Mouse (Mus musculus): ENCODE data around the gene Slc16a5. TPM values are rescaled to one million over a fixed set of nuclear protein-coding genes. Genes with fewer than 3 reads are reported as not detected.
"Not testable (repeated sequence)": the region's sequence is repeated elsewhere in the genome, so short reads cannot be mapped to it uniquely, and the experiment has no call there.

Slc16a5 gene
- polyA plus RNA-seq, 1 experiment: not detected

DNA sequence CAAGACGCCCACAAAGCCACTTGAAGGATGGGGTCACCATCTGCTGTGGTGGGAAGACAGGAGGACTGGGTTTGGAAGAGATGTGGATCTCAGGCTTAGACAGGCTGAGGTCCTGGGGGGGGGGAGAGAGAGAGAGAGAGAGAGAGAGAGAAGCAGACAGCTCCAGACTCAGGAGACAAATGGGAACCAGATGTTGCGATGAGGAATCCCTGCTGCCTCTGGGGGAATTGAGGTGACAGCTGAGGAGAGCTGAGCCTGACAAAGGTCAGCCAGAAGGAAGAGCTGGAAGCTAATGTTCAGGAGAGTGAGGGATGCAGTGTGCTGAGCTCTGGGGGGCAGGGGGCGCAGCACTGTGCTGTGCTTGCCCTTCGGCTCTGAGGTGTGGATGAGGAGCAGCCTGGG, 4.9 kb downstream of the Slc16a5 start:
- DNase-seq (ENCODE audit: low read depth): no peak
- no peak for TF ChIP-seq CTCF (IDR thresholded peaks at IDR 0.05; ENCODE audit: borderline replicate concordance, extremely low read depth, insufficient read depth, insufficient read length)
- TF ChIP-seq POLR2A (IDR thresholded peaks at IDR 0.05; ENCODE audit: borderline replicate concordance, extremely low read depth, insufficient read depth, insufficient read length, poor library complexity, severe bottlenecking): no peak

DNA sequence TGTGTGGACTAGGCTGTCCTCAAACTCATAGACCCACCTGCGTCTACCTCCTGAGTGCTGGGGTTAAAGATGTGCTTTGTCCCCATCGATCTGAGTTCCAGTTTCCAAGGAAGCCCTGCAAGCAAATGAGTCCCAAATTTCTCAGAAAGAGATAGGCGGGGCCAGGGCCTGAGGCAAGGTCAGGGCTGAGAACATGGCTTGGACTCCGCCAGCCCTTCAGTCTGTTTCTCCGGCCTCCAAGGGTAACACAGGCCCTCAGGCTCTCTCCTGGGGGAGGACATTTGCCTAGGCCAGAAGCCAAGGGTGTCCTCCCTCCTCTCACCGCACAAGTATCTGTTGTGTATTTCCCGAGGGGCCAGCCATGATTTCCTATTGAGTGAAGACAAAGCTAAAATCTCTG, 9.9 kb downstream of the Slc16a5 start:
- TF ChIP-seq POLR2A (IDR thresholded peaks at IDR 0.05; ENCODE audit: borderline replicate concordance, extremely low read depth, insufficient read depth, insufficient read length, poor library complexity, severe bottlenecking): no peak
- no peak for TF ChIP-seq CTCF (IDR thresholded peaks at IDR 0.05; ENCODE audit: borderline replicate concordance, extremely low read depth, insufficient read depth, insufficient read length)
- DNase-seq (ENCODE audit: low read depth): no peak

DNA sequence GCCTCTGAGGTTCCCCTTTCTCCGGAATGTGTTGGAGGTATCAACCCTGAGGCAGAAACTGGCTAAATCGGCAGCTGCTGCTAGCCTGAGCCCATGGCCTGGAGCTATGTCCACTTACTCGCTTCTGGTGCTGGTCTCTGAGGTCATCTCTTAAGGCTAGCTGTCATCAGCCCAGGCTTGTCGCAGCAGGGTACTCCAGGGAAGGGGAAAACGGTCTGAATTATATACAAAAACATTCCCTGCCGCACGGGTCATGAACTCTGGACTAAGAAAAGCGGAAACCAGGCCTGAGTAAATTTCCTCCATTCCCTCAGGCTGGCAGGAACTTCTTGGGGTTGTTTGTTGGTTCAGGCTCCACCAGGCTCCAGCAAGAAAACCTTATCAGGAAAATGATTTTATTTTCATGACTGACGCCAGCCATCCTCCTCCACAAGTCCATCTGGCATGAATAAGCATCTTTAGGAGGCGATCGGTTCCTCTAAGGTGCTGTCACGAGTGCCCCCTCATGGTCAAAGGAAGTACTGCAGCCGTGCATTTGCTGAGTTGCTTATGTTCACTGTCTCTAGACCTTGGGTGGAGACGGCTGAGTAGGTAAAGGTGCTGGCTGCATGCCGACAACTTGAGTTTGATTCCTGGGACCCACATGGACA, 11.5 kb downstream of the Slc16a5 start:
- TF ChIP-seq POLR2A (IDR thresholded peaks at IDR 0.05; ENCODE audit: borderline replicate concordance, extremely low read depth, insufficient read depth, insufficient read length, poor library complexity, severe bottlenecking) (no peak), CTCF (IDR thresholded peaks at IDR 0.05; ENCODE audit: borderline replicate concordance, extremely low read depth, insufficient read depth, insufficient read length) (peak; percentile 97)
- peak; percentile 96 for DNase-seq (ENCODE audit: low read depth)

GRCm38 (mm10) chr11:115475025-115475757, 12.9 kb downstream of the Slc16a5 start, which contains the start of gene Armc7:
Gene Armc7, plus strand, starts transcription at chr11:115475667.
- peak; percentile 98 for DNase-seq (ENCODE audit: low read depth)
- TF ChIP-seq POLR2A (IDR thresholded peaks at IDR 0.05; ENCODE audit: borderline replicate concordance, extremely low read depth, insufficient read depth, insufficient read length, poor library complexity, severe bottlenecking): peak; percentile 34; the same call in 1 of the 2 replicates
- no peak for TF ChIP-seq CTCF (IDR thresholded peaks at IDR 0.05; ENCODE audit: borderline replicate concordance, extremely low read depth, insufficient read depth, insufficient read length)

GRCm38 (mm10) chr11:115475758-115476237, 13.5 kb downstream of the Slc16a5 start:
- no peak for TF ChIP-seq POLR2A (IDR thresholded peaks at IDR 0.05; ENCODE audit: borderline replicate concordance, extremely low read depth, insufficient read depth, insufficient read length, poor library complexity, severe bottlenecking)
- no peak for TF ChIP-seq CTCF (IDR thresholded peaks at IDR 0.05; ENCODE audit: borderline replicate concordance, extremely low read depth, insufficient read depth, insufficient read length)
- DNase-seq (ENCODE audit: low read depth): no peak

GRCm38 (mm10) chr11:115476630-115477029, 14.4 kb downstream of the Slc16a5 start:
- not testable (repeated sequence) for DNase-seq (ENCODE audit: low read depth)

DNA sequence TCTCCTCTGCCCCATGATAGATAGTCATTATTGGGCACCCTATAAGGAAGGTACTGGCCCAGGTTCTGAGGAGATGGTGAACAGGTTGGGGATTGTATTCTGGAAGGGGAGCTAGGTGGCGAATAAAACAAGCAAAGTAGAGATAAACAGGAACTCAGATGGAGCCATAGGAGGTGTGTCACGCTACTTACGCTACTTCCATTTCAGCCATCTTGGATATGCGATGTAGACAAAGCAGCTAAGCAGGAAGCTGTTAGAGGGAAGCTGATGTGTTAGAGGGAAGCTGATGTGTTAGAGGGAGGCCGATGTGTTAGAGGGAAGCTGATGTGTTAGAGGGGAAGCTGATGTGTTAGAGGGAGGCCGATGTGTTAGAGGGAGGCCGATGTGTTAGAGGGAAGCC, 15.1 kb downstream of the Slc16a5 start:
- DNase-seq (ENCODE audit: low read depth): not testable (repeated sequence)

DNA sequence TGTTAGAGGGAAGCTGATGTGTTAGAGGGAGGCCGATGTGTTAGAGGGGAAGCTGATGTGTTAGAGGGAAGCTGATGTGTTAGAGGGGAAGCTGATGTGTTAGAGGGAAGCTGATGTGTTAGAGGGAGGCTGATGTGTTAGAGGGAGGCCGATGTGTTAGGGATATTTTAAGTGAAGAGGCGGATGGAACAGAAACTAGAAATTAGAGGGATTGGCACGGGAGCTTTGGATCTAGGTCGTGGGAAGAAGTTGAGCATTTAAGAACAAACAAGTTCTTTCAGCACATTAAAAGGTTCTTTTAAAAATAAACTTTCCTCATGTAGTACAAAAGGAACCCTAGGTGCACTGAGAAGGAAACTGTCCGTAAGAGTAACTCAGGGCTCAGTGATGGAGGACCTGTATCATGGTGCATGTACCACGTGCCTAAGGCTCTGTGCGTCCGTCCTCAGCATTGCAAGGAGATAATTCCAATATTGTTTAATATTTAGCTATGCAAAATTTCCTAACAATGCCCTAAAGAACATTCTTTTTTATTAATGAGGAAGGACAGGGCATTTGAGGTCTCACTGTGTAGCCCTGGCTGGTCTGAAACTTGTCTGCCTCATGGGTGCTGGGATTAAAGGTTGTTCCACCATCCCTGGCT, 16.1 kb downstream of the Slc16a5 start:
- TF ChIP-seq POLR2A (IDR thresholded peaks at IDR 0.05; ENCODE audit: borderline replicate concordance, extremely low read depth, insufficient read depth, insufficient read length, poor library complexity, severe bottlenecking) (no peak), CTCF (IDR thresholded peaks at IDR 0.05; ENCODE audit: borderline replicate concordance, extremely low read depth, insufficient read depth, insufficient read length) (no peak)
- DNase-seq (ENCODE audit: low read depth): no peak

DNA sequence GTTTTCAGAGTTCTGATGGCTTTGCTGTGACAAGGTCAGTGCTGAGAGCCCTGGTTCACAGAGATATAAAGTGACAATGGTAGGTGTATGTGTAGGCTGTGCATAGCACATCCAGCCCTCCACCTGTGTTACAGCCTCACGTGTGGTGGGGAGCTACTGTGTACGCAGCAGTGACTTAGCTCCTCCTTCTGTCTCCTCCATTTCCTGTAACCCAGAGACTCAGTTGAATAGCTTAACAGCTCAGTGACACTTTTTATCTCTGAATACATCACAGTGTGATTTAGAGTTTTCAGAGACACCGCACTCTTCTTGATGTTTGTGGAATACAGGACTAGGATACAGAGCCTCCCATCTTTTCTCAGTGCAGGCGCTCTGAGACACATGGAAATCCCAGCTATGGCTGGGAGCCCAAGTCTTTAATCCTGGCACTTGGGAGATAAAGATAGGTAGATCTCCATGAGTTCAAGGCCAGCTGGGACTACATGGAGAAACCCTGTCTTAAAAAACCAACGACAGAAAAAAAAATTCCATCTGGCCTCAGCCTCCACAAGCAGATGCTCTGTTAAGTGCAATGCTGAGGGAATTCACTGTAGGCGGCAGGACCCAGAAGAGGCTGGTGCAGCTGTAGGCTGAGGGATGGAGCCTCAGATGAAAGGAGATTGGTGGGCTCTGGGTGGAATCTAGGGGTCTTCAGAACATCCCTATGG, 19.4 kb downstream of the Slc16a5 start:
- TF ChIP-seq POLR2A (IDR thresholded peaks at IDR 0.05; ENCODE audit: borderline replicate concordance, extremely low read depth, insufficient read depth, insufficient read length, poor library complexity, severe bottlenecking) (no peak), CTCF (IDR thresholded peaks at IDR 0.05; ENCODE audit: borderline replicate concordance, extremely low read depth, insufficient read depth, insufficient read length) (no peak)

DNA sequence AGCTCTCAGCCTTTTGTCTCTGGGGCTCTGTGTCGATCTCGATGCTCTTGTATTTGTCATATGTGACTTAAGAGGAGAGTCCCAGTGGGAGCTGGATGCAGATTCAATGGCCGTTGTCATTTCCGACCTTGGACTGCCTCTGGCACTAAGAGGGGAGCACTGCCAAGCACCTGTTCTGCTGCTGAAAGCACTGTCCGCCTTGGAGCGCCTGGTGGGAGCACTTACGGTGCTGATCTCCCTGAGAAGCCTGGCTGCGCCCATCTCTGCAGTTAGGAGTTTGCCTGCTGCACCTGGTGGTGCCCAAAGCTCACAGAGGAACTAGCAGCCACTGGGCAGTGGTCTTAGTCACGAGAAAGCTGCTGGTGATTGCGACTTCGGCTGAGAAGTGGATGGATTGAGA, 21.0 kb downstream of the Slc16a5 start:
- TF ChIP-seq CTCF (IDR thresholded peaks at IDR 0.05; ENCODE audit: borderline replicate concordance, extremely low read depth, insufficient read depth, insufficient read length) (no peak), POLR2A (IDR thresholded peaks at IDR 0.05; ENCODE audit: borderline replicate concordance, extremely low read depth, insufficient read depth, insufficient read length, poor library complexity, severe bottlenecking) (no peak)
- DNase-seq (ENCODE audit: low read depth): no peak

More for the DNA sequence above, 19.4 kb downstream of the Slc16a5 start:
- no peak for DNase-seq (ENCODE audit: low read depth)

- peak; percentile 85 for DNase-seq (ENCODE audit: low read depth)
These were observed 21.5 kb downstream of the Slc16a5 start for GRCm38 (mm10) chr11:115483726-115484125.

More at GRCm38 (mm10) chr11:115483726-115484125, 21.5 kb downstream of the Slc16a5 start:
- TF ChIP-seq CTCF (IDR thresholded peaks at IDR 0.05; ENCODE audit: borderline replicate concordance, extremely low read depth, insufficient read depth, insufficient read length): peak; percentile 88
- TF ChIP-seq POLR2A (IDR thresholded peaks at IDR 0.05; ENCODE audit: borderline replicate concordance, extremely low read depth, insufficient read depth, insufficient read length, poor library complexity, severe bottlenecking): no peak

Measured in brain, embryonic 14.5 days (tissue).